Mouse (Mus musculus) small intestine, adult 2 months (tissue): Measurements from ENCODE around the gene Rabepk. TPM values are rescaled to one million over a fixed set of nuclear protein-coding genes. Genes with fewer than 3 reads are reported as not detected.

Experiments used
- H3K27ac ChIP-seq: fragments of 200-500 bp; 2 replicates; pipeline ENCODE4 v1.5.1; 2012; ENCODE audit warnings: low read depth, low read length, control low read depth, inconsistent platforms; ENCODE audit not compliant: insufficient read depth
- H3K27me3 ChIP-seq: fragments of 200-500 bp; 2 replicates; pipeline ENCODE4 v1.6.1; 2012; ENCODE audit warnings: mild to moderate bottlenecking, moderate library complexity, low read length, inconsistent platforms; ENCODE audit not compliant: control insufficient read depth, insufficient read depth
- H3K36me3 ChIP-seq: fragments of 200-500 bp; 2 replicates; pipeline ENCODE4 v1.6.1; 2012; ENCODE audit warnings: mild to moderate bottlenecking, low read length, control low read depth, inconsistent platforms; ENCODE audit not compliant: control insufficient read depth, insufficient read depth
- H3K4me1 ChIP-seq: fragments of 200-500 bp; 2 replicates; pipeline ENCODE4 v1.6.1; 2012; ENCODE audit warnings: low read length, inconsistent platforms, mixed read lengths; ENCODE audit not compliant: control insufficient read depth, insufficient read depth, insufficient read length
- H3K4me3 ChIP-seq: fragments of 200-500 bp; 2 replicates; pipeline ENCODE4 v1.5.1; 2012; ENCODE audit warnings: low read depth, mild to moderate bottlenecking, control low read depth, inconsistent platforms, low read length, moderate library complexity
- CTCF ChIP-seq: fragments of 200-500 bp; IDR thresholded peaks from 2 replicates; pipeline ENCODE4 v1.5.1; 2012; ENCODE audit warnings: low read depth, mild to moderate bottlenecking, control low read depth, inconsistent platforms, low read length, moderate library complexity, mixed read lengths; ENCODE audit not compliant: insufficient replicate concordance, insufficient read length; ENCODE audit errors: extremely low read depth
- POLR2A ChIP-seq: fragments of 200-500 bp; IDR thresholded peaks from 2 replicates; pipeline ENCODE4 v1.6.1; 2012; ENCODE audit warnings: low read depth, mild to moderate bottlenecking, control low read depth, inconsistent platforms, low read length, moderate library complexity
- WGBS: fragments of 180-500 bp; shearing (Covaris S2); methylation state at CpG from one replicate; pipeline ENCODE4 v1.1.7; 2018; 5-methylcytosine and 5-hydroxymethylcytosine counted together
- polyA plus RNA-seq: library from polyadenylated mRNA; depleted of rRNA; stranded (reverse); fragments of >200 nt; gene quantifications from 2 replicates; pipeline ENCODE4 v1.2.3, GENCODE M21; 2012

The Rabepk gene
- polyA plus RNA-seq, 1 experiment = 16.9 TPM

- peak within 1 kb of the TSS; percentile 90 for H3K27ac ChIP-seq
- H3K4me3 ChIP-seq = peak within 1 kb of the TSS; percentile 100
- H3K36me3 ChIP-seq = no peaks in the 10 kb centered on the region
- no peaks in the 10 kb centered on the region; the same call in 1 of the 2 replicates for H3K4me1 ChIP-seq
- TF ChIP-seq CTCF (no peak), POLR2A (no peak)
- no peaks in the 10 kb centered on the region; the same call in 1 of the 2 replicates for H3K27me3 ChIP-seq
- under 1% methylated on average over 14 of the region's 14 CpGs for WGBS
These were observed 45.0 kb downstream of the Rabepk start, which contains the start of gene Gapvd1 for GRCm38 (mm10) chr2:34754551-34755358. Gene Gapvd1, minus strand, starts transcription at chr2:34755232.

GRCm38 (mm10) chr2:34753811-34754550 is 45.7 kb downstream of the Rabepk start:
- Histone ChIP-seq H3K27ac (peak overlapping the region; percentile 90), H3K4me1 (no peaks in the 10 kb centered on the region; the same call in 1 of the 2 replicates), H3K27me3 (no peaks in the 10 kb centered on the region; the same call in 1 of the 2 replicates), H3K36me3 (no peaks in the 10 kb centered on the region), H3K4me3 (peak overlapping the region; percentile 100)
- 1% methylated on average over 101 of the region's 106 CpGs for WGBS
- TF ChIP-seq CTCF = no peak
- peak; percentile 73 for TF ChIP-seq POLR2A

DNA sequence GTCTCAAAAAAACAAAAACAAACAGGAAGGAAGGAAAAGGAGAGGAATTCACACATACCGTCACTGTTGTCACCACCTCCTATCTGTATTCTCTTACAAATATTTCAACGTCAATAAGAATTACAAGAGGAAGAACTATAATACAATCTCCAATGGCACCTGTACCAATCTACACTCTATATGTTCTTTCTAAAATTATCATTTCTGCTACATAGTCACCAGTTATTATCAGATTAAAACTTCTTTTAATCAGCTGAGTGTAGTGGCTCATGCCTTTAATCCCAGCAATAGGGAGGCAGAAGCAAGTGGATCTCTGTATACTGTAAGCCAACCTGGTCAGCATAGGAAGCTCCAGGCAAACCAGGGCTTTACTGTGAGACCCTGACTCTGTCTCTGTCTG is 49.5 kb downstream of the Rabepk start:
- 86% methylated on average over 2 of the region's 2 CpGs for WGBS
- H3K36me3 ChIP-seq = 0 out of 2 replicates have a peak, but pooled peaks cover 4% of the 10 kb centered on the region
- no peaks in the 10 kb centered on the region for H3K27me3 ChIP-seq
- TF ChIP-seq CTCF (no peak), POLR2A (no peak)
- H3K4me1 ChIP-seq = no peaks in the 10 kb centered on the region; the same call in 1 of the 2 replicates
- no peak overlapping the region for H3K27ac ChIP-seq
- H3K4me3 ChIP-seq = no peak overlapping the region

DNA sequence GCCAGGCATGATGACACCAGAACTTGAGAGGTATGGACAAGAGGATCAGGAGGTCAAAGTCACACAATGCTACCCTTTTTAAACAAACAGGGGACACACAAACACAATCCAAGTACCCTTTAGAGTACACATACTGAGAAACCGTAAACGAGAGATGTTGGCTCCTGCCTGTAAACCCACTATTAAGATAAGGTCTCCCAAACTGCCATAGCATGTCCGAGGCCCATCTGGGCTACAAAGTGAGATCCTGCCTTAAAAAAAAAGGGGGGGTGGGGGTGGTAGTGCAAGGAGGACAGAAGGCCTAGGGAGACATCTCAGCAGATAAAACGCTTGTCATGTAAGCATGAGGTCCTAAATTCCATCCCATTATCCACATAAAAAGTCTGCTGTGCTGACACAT is 51.2 kb downstream of the Rabepk start:
- no peak overlapping the region for H3K4me3 ChIP-seq
- H3K27ac ChIP-seq = no peak overlapping the region
- no peaks in the 10 kb centered on the region for H3K27me3 ChIP-seq
- H3K36me3 ChIP-seq = 0 out of 2 replicates have a peak, but pooled peaks cover 4% of the 10 kb centered on the region
- WGBS = 72% methylated on average over 4 of the region's 4 CpGs
- TF ChIP-seq POLR2A (no peak), CTCF (no peak)
- H3K4me1 ChIP-seq = no peaks in the 10 kb centered on the region

DNA sequence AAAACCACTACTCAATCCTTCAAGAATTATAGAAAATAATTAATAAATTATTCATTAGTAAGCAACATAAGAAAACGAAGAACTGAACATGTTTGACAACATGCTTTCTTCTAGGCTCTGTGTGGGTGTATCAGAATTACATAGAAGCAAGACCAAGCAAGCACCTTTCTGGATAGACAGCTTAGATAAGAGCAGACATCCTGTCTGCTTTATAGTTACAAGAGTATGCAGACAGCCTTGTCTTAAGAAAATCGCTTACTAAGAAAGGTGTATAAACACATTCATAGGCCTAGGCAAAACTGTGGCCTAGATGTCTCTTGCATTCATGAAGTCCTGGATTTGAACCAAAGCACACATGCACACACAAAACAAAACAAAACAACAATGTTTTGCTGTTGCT is 54.0 kb downstream of the Rabepk start:
- no peak for TF ChIP-seq POLR2A
- TF ChIP-seq CTCF = no peak
- H3K4me1 ChIP-seq = peaks cover 6% of the 10 kb centered on the region; the same call in 1 of the 2 replicates
- 84% methylated on average over 2 of the region's 2 CpGs for WGBS
- H3K4me3 ChIP-seq = no peak overlapping the region
- H3K36me3 ChIP-seq = peaks cover 6% of the 10 kb centered on the region; the same call in 1 of the 2 replicates
- H3K27ac ChIP-seq = no peak overlapping the region
- no peaks in the 10 kb centered on the region for H3K27me3 ChIP-seq

DNA sequence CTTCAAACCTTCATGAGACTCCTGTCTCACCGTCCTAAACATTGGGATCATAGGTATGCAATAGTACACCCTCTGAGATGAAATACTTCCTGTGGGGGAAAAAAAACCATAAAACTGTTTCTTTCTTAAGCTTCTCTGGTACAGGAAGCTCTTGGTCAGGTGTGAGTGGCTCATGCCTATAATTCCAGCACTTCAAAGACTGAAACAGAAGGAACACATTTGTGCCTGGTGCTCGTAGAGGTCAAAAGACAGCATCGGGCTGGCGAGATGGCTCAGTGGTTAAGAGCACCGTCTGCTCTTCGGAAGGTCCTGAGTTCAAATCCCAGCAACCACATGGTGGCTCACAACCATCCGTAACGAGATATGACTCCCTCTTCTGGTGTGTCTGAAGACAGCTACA is 55.2 kb downstream of the Rabepk start:
- Histone ChIP-seq H3K36me3 (peaks cover 6% of the 10 kb centered on the region; the same call in 1 of the 2 replicates), H3K27me3 (no peaks in the 10 kb centered on the region), H3K4me3 (no peak overlapping the region), H3K27ac (no peak overlapping the region), H3K4me1 (peaks cover 6% of the 10 kb centered on the region; the same call in 1 of the 2 replicates)
- WGBS = 93% methylated on average over 8 of the region's 8 CpGs
- TF ChIP-seq POLR2A = no peak
- TF ChIP-seq CTCF = no peak

- no peak overlapping the region for H3K27ac ChIP-seq
- no peaks in the 10 kb centered on the region for H3K27me3 ChIP-seq
- peaks cover 6% of the 10 kb centered on the region; the same call in 1 of the 2 replicates for H3K36me3 ChIP-seq
- H3K4me1 ChIP-seq = peaks cover 6% of the 10 kb centered on the region; the same call in 1 of the 2 replicates
- H3K4me3 ChIP-seq = no peak overlapping the region
- TF ChIP-seq CTCF = no peak
- TF ChIP-seq POLR2A = no peak
- 87% methylated on average over 8 of the region's 8 CpGs for WGBS
These were observed 57.0 kb downstream of the Rabepk start for GRCm38 (mm10) chr2:34742675-34743074.
